Mouse (Mus musculus) NIH3T3 (cell line): ENCODE results near the gene Exosc8.
"Not testable (repeated sequence)": the region's sequence is repeated elsewhere in the genome, so short reads cannot be mapped to it uniquely, and the experiment has no call there.

Experiments used
- DNase-seq: peaks from one replicate; pipeline ENCODE4 v3.0.0-alpha.2; 2012; ENCODE audit warnings: low read depth

The Exosc8 gene

DNA sequence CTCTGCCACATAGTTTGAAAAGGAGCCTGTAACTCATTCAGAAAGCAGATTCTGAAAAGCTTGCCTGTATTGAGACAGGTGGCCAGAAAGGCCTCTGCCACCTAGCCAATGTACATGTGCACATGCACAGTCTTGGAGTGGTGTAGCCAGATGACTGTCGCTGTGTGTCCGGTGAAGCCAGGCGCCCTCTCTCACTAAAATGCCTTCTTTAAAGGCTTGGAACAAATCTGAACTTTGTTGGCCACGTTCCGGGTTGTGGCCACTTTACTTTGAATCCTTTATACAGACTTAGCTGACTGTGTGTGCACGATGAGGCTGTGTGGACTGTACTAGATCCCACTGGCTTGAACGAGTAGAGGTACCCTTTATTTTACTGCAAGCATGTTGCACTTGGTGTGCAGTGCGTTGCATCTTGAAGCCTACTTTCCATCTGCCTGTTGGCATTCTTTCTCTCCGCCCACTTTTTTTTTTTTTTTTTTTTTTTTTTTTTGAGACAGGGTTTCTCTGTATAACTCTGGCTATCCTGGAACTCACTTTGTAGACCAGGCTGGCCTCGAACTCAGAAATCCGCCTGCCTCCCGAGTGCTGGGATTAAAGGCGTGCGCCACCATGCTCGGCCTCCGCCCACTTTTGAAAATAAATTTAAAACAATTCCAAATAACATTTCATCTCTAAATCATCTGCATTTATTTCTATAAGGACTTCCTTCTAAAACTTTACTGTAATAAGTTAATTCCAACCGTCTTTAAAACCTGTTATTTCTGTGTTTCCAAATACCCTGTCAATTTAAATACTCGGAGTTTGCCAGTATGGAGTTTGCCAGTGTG is 1.1 kb upstream of the Exosc8 start:
- peak; percentile 60 for DNase-seq

GRCm38 (mm10) chr3:54734411-54735246 is 564 bp downstream of the Exosc8 start:
- peak; percentile 94 for DNase-seq

GRCm38 (mm10) chr3:54732371-54732770 is 2.8 kb downstream of the Exosc8 start:
- no peak for DNase-seq

- peak; percentile 22 for DNase-seq
These were observed 3.5 kb downstream of the Exosc8 start for GRCm38 (mm10) chr3:54731626-54732150.

DNA sequence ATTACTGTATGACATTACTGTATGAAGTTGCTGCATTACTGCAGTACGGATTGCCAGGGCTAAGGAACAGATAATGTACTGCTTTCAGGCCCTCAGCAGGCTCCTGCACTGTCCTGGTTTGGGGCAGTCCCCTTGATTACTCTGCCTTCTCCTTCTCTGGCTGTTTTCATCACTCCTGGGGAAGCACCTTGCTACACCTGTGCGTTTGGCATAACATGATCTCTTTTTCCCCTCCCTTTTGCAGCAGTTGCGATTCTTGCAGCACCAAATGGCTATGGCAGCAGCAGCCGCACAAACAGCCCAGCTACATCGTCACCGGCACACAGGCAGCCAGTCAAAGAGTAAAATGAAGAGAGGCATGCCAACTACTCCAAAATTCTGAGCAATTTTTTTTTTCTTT is 7.1 kb downstream of the Exosc8 start:
- DNase-seq = no peak

GRCm38 (mm10) chr3:54727588-54727987 is 7.6 kb downstream of the Exosc8 start:
- DNase-seq = no peak

- no peak for DNase-seq
These were observed 9.8 kb downstream of the Exosc8 start for GRCm38 (mm10) chr3:54725344-54725743.

DNA sequence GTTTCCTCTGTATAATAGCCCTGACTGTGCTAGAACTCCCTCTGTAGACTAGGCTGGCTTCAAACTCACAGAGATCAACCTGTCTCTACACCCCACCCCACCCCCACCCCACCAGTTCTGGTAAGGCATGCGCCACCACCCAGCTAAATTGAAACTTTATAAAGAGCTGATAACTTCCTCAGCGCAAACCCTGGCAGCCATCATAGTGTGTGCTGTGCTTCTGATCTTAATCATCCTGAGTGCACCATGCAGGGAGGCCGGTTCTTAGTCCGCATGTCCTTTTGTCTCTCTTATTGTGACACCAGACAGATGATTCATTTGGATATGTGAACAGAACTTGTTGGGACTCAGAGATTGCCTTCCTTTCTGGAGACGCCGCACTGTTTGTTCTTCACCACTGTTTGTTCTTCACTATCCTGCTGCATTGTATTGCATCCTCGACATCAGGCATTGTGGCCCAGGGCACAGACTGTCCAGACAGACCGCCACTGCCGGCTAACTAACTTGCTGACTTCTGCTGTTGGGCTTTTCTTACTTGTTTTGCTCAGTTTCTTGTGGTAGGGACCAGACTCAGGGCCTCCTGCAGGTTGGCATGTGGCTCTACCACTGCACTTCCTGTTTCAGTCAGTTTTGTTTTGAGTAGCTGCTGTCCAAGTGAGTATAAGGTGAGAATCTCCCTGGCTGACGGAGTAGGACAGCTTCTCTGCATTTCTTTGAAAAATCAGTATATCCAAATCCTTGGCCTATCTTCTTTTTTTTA is 11.3 kb downstream of the Exosc8 start:
- no peak for DNase-seq

DNA sequence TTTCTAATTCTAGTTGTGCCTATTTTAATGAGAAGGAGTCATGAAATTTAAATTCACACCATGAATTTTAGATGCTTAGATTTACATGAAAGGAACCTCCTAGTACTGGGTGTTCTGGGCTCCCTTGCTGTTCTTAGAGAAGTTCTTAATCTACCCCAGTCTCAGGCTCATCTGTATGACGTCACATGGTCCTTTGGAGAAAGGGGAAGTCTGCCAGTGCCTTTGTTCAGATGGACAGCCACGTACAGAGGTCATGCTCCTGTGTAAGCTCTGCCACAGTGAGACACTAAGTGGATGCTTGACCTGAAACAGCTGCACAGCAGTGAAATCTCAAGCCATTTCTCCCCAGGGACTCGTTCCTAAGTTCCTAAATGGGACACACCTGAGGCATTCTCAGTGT is 16.2 kb downstream of the Exosc8 start:
- no peak for DNase-seq

- no peak for DNase-seq
These were observed 17.8 kb downstream of the Exosc8 start for GRCm38 (mm10) chr3:54717348-54717747.

DNA sequence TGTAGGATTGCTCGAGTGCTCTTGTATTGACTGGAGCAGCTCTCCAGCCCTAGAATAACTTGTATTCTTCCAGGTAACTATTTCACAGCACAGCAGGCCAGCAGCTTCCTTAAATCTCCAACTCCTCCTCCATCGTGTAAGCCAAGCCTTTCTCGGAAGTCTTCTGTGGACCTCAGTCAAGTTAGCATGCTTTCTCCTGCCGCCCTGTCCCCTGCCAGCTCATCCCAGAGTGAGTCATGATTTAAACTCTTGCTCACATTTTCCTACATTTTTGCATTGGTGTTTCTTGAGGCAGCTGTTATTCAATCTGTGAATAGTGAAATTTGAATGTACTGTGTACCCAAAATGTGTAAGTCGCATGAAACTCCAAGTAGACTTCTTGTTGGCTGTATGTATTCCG is 19.7 kb downstream of the Exosc8 start:
- DNase-seq = peak; percentile 76

DNA sequence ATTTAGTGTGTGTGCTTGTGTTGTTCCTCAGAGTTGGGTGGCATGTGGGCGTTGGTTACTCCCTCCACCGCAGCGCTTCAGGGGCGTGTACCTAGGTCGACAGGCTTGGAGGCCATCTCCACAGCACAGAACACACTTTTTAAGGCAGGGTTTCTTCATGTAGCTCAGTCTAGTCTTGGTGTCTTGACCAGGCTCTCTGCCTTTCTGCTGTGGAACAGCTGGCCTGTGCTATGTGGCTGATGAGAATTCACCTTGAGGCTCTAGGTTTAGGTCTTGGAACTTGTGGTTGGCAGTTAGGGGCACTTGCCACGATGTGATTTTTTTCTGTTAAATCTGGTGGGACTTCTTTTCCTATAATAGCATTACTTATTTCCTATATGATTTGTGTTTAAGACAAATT is 20.9 kb downstream of the Exosc8 start, which contains the start of gene Gm21958:
Gm21958 (minus strand) TSS at position 101 of the 400 bp plus-strand sequence.
- no peak for DNase-seq

- no peak for DNase-seq
These were observed 26.2 kb downstream of the Exosc8 start for GRCm38 (mm10) chr3:54708972-54709371.

- not testable (repeated sequence) for DNase-seq
These were observed 31.1 kb downstream of the Exosc8 start for GRCm38 (mm10) chr3:54704106-54704505.

DNA sequence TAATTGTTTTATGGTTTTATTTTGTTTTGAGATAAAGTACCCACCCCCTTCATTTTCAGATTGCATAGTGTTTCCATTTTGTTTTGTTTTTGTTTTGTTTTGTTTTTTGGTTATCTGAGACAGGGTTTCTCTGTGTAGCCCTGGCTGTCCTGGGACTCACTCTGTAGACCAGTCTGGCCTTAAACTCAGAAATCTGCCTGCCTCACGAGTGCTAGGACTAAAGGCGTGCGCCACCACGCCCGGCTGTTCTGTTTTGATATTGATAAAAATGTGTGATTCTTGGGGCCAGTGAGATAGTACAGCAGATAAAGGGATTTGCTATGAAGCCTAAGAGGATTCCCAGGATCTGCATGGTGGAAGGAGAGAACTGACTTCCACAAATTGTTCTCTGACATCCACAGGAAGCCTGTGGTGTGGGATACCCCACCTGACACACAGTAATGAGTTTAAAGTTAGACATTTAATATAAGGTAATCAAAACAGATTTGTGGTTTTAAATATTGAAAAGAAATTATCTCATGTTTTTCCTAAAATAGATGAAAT is 35.4 kb downstream of the Exosc8 start:
- DNase-seq = no peak

DNA sequence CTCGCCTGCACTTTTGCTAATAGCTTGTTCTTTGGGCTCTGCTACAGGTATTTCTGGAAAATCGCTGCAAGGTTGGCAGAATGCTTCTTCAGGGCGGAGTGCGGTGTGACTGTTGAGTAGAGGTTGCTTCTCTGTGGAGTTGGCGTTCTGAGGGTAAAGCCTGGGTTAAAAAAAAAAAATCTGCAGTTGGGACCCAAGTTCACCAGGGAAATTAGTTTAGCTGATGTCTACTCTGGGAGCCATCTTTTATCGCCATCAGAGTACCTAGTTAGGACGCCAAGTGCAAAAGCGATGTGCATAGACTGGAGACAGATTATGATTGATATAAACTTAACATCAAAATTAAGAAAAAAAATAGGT is 42.2 kb downstream of the Exosc8 start:
- no peak for DNase-seq

DNA sequence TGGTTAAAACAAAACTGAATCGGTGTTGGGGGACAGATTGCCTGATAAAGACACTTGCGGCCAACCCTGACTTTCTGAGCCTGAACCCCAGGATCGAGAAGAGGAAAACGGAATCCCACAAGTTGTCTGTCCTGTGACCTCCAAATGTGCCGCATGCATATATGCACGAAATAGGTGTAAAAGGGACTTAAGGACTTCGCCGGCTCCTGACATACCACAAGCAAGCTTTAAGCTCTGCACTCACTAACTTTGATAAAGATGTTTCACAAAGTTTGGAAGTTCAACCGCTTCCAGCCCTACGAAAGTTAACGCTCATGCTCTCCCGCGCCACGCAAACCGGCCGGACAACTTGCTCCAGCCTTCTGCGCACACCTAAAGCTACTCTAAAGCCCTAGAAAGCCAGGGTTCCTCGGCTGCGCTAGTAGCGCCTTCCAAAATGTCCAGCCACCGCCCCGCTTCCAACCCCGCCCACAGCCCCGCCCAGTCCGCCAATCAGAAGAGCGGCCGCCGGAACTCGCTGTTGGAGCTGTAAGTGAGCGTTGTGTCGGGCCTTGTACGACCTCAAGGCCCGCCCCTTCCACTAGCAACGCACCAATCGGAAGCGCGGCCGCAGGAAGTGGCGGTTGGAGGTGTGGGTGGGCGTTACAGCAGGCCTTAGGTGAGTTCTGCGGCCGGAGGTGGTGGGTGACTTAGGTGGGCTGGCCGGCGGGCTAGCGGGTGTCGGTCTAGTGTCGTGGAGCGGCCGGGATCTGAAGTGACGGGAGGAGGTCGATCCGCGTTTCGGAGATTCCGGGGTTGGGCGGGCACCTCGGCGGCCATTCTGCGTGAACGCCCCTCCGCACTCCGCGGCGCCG is 42.8 kb downstream of the Exosc8 start, which contains the start of gene Supt20:
Supt20 (plus strand) TSS at position 606 of the 854 bp plus-strand sequence.
- DNase-seq = peak; percentile 97

DNA sequence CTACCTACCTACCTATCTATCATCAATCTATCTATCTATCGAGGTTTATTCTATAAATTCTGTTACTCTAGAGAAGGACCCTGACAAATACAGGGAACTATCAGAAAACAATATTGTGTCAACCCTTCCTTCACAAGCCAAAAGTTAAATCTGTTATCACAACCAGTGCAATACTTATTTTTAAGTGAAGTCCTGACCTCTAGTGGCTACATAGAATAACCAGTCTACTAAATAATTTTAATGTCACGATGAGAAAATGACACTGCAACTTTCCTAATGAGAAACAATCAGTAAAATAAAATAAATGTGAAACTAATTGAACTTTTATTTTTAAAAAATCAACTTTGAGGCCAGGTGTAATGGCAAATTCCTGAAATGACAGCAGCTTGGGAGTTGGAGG is 46.1 kb downstream of the Exosc8 start:
- peak; percentile 59 for DNase-seq

DNA sequence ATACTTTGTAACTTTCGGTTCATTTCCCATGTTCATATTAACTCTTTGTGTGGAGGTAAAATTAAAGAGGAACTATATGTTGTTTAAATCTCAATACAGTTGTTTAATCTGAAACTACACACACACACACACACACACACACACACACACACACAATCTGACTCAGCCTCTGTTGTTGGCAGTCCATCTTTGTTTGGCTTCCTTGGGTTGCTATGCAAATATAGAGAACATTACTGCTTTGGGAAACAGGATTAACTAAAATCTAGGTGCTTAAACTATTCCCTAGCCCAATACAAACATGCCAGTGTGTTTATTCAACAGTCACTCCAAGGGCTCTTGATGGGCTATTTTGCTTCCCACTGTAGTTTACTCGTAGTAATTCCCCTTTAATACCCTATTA is 47.9 kb downstream of the Exosc8 start:
- DNase-seq = peak; percentile 55

DNA sequence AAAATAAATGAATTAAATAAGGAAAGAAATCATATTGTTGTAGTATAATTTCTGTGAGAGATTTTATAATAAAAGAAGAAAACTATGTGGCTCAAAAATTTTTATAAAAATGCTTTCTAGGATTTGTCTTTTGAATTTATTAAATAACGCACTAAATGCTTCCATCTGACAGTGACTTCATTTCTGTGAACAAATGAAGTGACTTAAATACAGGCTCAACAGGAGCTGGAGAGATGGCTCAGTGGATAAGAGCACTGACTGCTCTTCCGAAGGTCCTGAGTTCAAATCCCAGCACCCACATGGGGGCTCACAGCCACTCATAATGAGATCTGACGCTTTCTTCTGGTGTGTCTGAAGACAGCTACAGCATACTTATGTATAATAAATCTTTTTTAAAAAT is 50.0 kb downstream of the Exosc8 start:
- no peak for DNase-seq
